Mouse (Mus musculus): ENCODE results near the gene Enox2. TPM values are rescaled to one million over a fixed set of nuclear protein-coding genes. Genes with fewer than 3 reads are reported as not detected.
"Not testable (repeated sequence)": the region's sequence is repeated elsewhere in the genome, so short reads cannot be mapped to it uniquely, and the experiment has no call there.

Enox2 gene
- total RNA-seq, 2 experiments from 2014 or later: 16.3 TPM

DNA sequence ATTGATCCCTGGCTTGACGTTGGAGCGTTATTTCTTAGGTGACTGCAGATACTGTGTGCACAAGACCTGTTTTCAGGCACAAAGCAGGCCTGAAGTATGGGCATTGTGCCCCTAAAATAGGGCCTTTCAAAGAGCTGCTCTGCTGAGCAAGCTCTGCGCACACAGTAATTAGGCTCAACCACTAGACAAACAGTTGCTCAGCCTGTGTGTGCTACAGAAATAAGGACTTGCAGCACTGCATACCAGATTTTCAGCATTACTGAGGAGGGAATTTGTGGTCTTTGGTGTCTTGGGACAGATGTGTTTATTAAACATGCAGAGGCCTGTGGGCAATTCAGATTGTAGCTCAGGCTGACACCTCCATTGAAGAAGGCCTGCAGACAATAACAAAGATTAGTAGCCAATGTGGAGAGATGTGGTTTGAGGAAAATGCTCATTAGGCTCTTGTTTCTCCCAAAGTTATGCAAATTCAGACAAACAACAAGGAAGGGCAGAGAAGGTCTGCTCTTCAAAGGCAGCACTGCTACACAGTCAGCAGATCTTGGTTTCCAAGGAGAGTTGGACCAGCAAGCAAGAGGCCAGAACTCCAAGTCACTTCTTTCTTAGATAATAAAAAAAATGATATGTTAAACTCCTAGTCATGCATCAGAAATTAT, 163.2 kb downstream of the Enox2 start:
- TF ChIP-seq CTCF (conservative IDR thresholded peaks at IDR 0.05): no peak
- H3K4me3 ChIP-seq: no peak overlapping the region
- DNase-seq (ENCODE audit: low spot score in 2 of 2): no peak
- no peak overlapping the region; the same call in 1 of the 2 replicates for H3K27ac ChIP-seq

DNA sequence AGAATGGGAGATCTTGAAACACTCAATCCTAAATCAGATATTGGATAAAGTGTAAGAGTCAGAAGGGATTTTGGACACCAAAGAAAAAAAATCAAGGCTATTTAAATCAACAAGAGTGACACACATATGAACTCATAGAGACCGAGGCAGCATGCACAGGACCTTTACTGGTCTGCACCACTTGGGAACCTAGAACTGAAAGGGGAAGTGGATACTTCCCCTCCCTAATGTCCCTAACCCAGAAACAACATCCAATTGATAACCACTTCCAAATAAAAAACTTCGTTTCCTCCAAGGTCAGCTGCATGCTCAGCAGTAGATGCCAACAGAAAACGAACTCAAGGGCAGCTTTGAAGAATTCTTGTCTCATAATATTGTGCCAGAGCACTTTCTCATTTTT, 171.6 kb downstream of the Enox2 start:
- H3K4me3 ChIP-seq: no peak overlapping the region
- TF ChIP-seq CTCF (conservative IDR thresholded peaks at IDR 0.05): no peak
- DNase-seq (ENCODE audit: low spot score in 2 of 2): no peak
- H3K27ac ChIP-seq: no peak overlapping the region

DNA sequence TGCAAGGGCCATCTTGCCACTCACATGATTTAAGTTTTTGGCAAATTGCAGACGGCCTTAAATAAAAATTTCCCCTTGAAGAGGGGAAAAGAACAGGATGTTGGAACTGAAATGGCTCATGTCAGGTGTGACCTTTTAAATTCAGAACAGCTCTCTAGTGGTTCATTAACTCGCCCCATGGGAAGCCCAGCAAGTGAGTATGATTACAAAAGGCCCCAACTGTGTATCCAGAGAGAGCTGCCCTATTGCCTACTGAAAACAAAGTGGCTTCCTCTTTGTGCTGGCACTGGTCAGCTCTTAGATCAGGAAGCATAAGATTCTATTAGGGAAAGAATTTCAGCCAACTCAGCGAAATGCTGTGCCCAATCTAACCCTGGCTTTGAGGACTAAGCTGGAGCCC, 175.6 kb downstream of the Enox2 start:
- no peak overlapping the region for H3K4me3 ChIP-seq
- DNase-seq (ENCODE audit: low spot score in 2 of 2): no peak
- no peak overlapping the region for H3K27ac ChIP-seq
- no peak for TF ChIP-seq CTCF (conservative IDR thresholded peaks at IDR 0.05)

DNA sequence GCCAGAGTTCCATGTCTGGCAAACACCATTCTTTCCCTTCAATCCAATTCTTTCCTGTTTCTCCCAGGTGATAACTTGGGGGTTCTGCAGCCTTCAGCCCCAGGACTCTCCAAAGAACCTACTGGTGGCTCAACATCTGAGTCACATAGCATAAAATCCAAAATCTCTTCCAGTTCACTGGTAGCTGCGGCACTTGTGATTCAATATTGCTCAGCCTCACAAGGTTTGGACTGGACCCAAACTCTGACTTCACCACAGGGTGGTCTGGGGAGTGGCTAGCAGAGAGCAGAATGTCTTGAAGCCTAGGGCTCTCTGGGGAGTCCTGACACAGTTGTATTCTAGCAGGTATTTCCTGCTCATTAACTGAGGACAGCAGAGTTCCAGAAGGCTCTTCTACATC, 187.5 kb downstream of the Enox2 start:
- not testable (repeated sequence) for DNase-seq (ENCODE audit: low spot score in 2 of 2); H3K4me3 ChIP-seq; H3K27ac ChIP-seq

DNA sequence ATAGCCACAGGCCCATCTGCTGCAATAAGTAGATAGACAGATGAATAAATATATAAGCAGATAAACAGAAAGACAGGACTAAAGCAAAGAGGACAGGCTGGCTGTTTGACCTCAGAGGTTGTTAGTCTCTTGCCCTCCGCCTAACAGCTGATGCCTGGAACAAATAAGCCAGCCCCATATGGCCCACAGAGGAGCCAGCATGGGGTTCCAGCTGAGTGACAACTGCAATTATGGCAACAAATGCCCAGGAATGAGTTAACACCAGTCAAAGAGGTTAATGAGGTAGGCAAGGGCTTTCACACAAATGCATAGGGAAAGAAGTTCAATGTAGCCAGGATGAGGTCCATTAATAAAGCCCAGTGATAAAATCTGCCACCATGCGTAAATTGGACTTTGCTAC, 191.8 kb downstream of the Enox2 start:
- TF ChIP-seq CTCF (conservative IDR thresholded peaks at IDR 0.05): no peak
- Histone ChIP-seq H3K27ac (no peak overlapping the region), H3K4me3 (no peak overlapping the region)
- DNase-seq (ENCODE audit: low spot score in 2 of 2): no peak

DNA sequence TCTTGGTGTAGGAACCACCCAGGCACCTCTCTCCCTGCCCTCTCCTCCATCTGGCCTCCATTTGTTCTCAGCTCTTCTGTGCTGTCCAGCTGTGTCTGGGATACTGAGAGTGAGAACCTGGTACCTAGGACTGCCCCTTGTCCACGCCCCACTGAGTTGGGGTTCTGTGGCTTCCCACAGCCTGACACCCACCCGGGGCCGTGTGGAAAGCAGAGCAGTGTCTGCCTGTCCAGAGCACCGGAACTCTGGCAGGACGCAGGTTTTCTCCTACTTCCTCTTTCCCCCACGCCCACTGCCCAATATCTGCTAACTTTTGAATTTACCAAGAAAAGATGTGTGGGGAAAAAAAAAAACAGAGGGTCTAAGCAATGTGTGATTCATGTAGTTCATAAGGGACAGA, 213.0 kb downstream of the Enox2 start:
- Histone ChIP-seq H3K27ac (no peak overlapping the region), H3K4me3 (no peak overlapping the region)
- TF ChIP-seq CTCF (conservative IDR thresholded peaks at IDR 0.05): no peak
- no peak for DNase-seq (ENCODE audit: low spot score in 2 of 2)

GRCm38 (mm10) chrX:49073563-49073962, 214.5 kb downstream of the Enox2 start:
- DNase-seq (ENCODE audit: low spot score in 2 of 2): no peak
- no peak overlapping the region for H3K4me3 ChIP-seq
- no peak for TF ChIP-seq CTCF (conservative IDR thresholded peaks at IDR 0.05)
- no peak overlapping the region for H3K27ac ChIP-seq

DNA sequence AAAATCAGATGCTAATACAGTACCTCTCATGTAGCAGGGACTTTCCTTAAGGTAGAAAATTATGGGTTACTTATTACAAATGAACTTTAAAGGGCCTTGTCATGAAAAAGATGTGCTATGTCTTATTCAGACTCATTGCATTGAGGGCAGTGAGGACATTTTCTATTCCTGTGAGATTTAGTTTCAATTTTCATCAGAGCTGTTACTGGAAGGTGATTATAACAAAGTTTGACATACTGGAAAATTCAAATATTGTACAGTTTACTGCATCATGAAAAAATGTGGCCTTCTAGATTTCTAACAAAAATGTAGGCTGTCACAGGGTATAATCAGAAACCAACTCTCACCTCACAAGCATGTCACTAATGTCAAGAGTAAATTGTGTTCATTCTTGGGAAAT, 242.9 kb downstream of the Enox2 start:
- H3K4me3 ChIP-seq: no peak overlapping the region
- H3K27ac ChIP-seq: no peak overlapping the region
- DNase-seq (ENCODE audit: low spot score in 2 of 2): no peak
- no peak for TF ChIP-seq CTCF (conservative IDR thresholded peaks at IDR 0.05)

DNA sequence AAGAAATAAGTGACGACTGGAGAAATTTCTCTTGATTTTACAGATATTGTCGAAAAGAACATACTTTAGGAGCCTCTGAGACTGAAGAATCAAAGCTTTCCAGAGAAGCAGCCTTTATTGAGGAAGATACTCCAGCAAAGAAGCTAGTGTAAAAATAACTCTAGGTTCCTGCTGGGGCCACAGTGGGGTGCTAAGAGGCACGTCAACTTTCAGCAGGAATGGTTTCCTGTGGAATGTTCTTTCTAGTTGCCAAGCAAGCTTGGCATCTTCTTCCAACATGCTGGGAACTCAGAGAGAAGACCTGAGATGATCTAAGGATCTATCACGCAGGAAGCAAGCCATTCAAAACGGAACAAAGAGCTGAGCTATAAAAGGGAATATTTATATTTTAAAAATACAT, 278.3 kb downstream of the Enox2 start:
- Histone ChIP-seq H3K4me3 (no peak overlapping the region), H3K27ac (no peak overlapping the region)
- DNase-seq (ENCODE audit: low spot score in 2 of 2): no peak
- TF ChIP-seq CTCF (conservative IDR thresholded peaks at IDR 0.05): no peak

GRCm38 (mm10) chrX:49005655-49006054, 282.4 kb downstream of the Enox2 start:
- no peak for DNase-seq (ENCODE audit: low spot score in 2 of 2)
- no peak for TF ChIP-seq CTCF (conservative IDR thresholded peaks at IDR 0.05)

GRCm38 (mm10) chrX:49002892-49003291, 285.2 kb downstream of the Enox2 start:
- no peak for DNase-seq (ENCODE audit: low spot score in 2 of 2)
- TF ChIP-seq CTCF (conservative IDR thresholded peaks at IDR 0.05): no peak
- Histone ChIP-seq H3K27ac (no peak overlapping the region), H3K4me3 (no peak overlapping the region)

More at GRCm38 (mm10) chrX:49005655-49006054, 282.4 kb downstream of the Enox2 start:
- Histone ChIP-seq H3K27ac (no peak overlapping the region), H3K4me3 (no peak overlapping the region)

DNA sequence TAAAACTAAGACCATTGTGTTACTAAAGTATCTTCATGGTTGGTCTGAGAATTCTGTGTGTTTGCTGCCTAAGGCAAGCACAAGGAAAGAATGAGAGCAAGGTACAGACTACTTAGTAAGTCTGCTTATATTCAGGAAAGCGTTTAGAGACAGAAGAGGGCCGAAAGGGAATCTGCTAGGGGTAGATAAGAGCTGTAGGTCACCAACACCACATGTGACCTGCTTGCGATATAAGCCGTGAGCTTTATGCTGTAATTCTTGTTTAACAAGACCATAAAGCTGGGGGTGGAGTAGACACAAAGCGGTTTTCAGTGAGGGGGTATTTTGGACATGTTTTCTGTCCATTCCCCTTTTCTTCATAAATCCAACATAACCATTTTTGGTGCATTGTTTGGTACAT, 302.4 kb downstream of the Enox2 start:
- no peak for DNase-seq (ENCODE audit: low spot score in 2 of 2)
- TF ChIP-seq CTCF (conservative IDR thresholded peaks at IDR 0.05): no peak
- no peak overlapping the region for H3K27ac ChIP-seq

DNA sequence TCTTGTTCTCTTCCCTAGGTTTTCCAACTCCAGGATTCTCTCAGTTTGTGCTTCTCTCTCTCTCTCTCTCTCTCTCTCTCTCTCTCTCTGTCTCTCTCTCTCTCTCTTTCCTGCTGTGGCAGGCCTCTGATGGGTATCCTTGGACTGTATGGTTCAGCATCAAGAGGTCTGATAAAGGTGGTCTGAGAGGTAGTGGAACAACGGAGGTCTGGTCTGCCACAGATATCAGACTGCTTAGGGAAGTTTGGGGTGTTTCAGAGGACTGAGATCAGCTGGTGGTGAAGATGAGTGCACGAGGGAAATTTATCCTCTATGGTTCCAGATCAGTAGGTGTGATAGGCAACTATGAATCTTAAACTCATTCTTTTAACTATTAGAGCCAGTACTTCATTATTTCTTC, 303.6 kb downstream of the Enox2 start:
- no peak for TF ChIP-seq CTCF (conservative IDR thresholded peaks at IDR 0.05)
- H3K27ac ChIP-seq: no peak overlapping the region
- H3K4me3 ChIP-seq: no peak overlapping the region

More for the DNA sequence above, 302.4 kb downstream of the Enox2 start:
- H3K4me3 ChIP-seq: no peak overlapping the region

More for the DNA sequence above, 303.6 kb downstream of the Enox2 start:
- no peak for DNase-seq (ENCODE audit: low spot score in 2 of 2)

Other genes starting within 250 kb of the Enox2 start
- gene Arhgap36, start 175.7 kb upstream of the Enox2 start, total RNA-seq (2021): under 1 TPM; 0.56 to 0.97 TPM

Data from layer of hippocampus, adult 2 months (tissue).